Mouse (Mus musculus): ENCODE results near the gene Slc2a12.

Gene Slc2a12

DNA sequence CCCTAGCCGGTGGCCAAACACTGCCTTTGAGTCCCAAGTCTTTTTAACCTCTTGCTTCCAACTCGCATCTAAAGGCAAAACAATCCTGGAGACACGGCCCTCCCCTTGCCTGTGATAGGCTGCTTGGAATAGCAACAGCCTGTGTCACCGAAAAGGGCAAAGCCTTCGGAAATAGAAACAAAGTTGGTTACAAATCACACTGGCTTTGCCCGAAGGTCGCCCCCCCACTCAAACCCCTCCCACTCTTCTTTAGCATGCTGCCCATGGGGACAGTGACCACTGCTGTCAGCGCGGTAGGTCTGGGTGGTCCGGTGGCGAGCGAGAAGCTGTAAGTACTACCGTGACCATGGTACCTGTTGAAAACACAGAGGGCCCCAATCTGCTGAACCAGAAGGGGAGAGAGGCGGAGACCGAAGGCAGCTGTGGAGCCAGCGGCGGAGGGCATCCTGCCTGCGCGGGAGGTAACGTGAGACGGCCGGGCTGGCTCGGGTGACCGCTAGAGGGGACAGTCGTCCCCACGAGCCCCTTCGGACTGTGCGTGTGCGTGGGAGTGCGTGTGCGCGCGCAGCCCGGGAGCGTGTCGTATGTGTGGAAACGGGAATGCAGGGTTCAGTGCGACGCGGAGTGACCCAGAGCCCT is at the start of gene Slc2a12:
Slc2a12 (plus strand) TSS at position 159 of the 639 bp plus-strand sequence.
- DNase-seq (ENCODE audit: low read depth) = no peak

DNA sequence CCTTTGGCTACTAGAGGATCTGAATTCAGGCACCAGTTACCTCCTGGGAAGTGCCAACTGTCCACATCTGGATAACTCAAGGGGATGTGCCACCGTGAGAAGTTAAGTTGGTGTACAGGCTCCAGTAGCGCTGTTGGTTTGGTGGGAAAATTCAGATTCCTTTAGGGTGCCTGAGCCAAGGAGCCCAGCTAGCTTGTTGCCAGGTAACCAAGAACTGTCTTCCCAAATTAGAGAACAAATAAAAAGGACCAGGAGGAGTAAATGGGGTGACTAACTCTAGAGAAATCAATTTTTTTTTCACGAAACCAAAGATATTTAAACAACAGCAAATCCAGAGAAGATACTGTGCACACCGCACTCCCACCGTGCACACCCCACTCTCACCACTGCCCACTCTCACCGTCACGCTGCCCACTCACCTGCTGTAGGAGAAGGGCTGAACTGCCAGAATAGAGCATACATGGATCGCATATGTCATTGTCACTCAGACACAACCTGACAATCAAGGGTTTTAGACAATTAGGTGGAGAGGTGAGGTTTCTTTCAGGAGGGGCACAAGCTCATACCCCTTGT is 45.8 kb upstream of the Slc2a12 start:
- DNase-seq (ENCODE audit: low read depth) = no peak

DNA sequence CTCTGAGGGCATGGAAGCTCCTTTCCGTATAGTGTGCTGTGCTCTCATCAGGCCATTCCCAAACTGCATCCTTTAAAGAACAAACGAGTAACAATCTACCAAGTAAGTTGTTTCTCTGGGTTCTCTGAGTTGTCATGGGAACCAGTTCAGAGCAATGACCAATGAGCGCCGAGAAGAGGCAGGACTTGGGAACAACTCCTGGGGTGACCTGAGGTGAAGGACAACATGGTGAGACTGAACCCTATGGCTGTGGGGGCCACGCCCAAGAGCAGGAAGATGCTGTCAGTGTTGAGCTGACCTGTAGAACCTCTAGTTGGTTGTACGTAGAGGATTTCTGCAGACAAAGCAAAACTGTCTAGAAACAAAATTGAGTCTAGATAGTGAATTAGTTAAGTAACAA is 43.8 kb upstream of the Slc2a12 start:
- DNase-seq (ENCODE audit: low read depth) = no peak

DNA sequence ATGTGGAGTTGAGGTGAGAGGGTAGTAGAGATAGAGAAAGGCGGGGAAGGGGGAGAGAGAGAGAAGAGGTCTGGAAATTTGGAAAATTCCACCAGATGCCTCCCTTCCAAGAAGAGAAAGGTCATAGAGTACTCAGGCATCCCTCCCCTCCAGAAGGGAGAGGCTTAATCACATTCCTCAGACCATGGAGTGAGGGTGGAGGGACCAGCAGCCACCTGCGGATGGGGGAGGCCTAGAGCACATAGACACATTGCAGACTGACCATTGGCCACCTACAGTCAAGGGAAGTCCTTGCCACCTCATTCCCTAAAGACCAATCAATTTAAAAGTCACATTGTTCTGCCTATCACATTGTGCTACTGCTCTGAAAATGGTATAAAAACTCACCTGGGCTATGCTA is 40.0 kb upstream of the Slc2a12 start:
- DNase-seq (ENCODE audit: low read depth) = no peak

DNA sequence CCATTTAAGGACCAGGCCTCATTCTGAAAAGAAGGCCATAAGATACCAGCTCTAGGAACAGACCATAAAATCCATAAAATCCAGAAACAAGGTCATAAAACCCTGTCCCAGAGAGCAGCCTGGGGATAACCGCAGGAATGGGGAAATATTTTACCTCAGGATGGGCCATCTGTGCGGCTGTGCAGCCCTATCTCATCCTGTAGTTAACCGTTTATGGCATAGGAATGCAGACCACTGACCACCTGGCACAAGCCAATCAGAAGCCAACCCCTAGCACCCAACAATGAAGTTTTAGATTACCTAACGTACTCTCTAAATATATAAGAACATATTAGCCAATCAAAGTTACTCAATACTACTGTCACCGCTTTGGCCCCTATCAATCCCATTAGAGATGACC is 36.5 kb upstream of the Slc2a12 start:
- no peak for DNase-seq (ENCODE audit: low read depth)

DNA sequence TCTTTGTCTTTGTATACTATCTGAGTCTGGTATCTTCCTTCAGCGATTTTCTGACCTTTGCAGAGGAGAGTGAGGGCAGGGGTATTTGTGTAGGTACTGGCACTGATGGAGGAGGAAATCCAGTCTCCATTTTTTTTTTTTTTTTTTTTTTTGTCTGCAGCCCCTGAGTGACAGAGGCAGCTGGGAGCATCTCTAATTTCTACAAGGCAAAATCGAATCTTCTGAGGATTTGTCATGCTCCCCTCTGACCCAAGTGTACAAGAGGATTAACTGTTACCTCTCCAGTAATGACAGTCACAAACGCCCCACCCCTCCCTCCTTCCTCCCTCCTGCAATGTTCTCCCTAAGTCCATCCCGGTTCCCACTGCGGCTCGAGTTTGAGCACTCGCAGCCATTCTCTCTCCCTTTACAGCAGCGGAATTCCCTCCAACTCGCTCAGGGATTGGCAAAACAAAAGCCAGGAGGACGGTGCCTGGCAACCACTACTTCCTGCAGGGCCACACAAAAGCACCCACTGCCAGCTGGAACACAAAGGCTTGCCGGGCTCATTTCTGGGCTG is 35.9 kb upstream of the Slc2a12 start:
- no peak for DNase-seq (ENCODE audit: low read depth)

DNA sequence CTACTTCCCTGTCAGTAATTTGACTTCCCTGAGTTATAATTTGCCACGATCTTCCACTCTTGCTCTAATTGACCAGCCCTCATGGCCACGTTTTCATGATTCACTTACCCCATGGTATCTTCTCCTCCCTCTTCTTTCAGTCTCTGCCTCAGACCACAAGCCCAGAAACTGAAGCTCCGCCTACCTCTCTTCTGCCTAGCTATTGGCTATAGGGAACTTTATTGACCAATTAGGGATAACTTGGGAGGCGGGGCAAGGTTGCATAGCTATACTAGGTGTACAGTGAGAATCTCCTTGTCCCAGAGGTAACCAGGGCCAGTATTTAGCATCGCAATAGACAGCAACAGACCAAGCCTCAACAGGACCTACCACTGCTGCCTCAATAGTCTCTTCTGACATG is 31.5 kb upstream of the Slc2a12 start:
- DNase-seq (ENCODE audit: low read depth) = no peak

DNA sequence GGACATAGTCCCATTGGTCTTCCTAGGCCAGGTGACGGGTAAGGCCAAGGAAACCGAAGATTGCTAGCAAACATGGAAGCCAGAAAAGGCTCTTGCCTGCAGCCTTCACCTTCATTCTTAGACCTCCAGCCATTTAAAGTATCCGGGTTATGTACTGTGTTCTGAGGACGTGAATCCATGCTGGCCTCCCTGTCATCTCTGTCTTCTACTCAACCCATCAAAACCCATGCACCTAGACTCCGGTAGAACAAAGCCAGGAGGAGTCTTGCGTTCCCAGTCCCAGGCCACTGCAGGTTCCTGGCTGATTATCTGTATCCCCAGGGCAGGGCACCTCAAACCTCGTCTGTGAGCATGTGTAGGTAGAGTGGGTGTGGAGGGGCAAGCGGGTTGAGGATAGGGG is 30.3 kb upstream of the Slc2a12 start:
- DNase-seq (ENCODE audit: low read depth) = no peak

DNA sequence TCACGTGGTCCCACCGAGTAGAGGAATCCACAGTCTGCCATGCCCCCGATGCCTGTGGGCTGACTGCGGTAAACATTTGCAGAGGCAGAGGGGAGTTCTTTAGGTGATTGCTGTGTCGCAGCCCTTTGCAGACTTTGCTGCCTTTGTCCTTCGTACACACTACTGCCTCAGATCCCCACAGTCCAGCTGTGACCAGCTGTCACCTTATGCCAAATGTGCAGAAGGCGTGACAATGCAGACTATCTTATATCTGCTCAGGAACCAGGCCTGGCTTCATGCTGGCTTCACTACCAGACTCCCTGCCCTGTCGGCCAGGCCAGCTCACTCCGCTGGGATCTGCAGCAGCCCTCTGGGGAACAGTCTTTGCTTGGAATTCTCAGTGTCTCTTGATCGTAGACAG is 29.5 kb upstream of the Slc2a12 start:
- DNase-seq (ENCODE audit: low read depth) = no peak

DNA sequence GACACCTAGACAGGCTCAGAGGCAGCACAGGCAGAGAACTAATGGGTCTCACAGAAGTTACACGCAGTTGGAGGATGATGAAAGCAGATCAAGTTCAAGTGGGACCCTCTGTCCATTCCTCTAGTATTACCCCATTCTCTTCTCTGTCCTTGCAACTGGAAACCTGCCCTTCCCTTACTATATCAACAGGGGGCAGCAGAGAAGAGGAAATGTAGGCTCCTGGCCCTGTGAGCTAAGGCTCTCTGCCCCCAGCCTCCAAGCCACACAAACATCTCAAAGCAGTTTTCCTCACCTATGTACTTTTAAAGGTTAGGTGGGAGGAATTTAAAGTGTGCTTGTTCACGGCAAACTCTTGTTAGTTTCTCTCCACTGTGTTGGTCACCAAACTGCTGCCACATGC is 26.0 kb upstream of the Slc2a12 start:
- no peak for DNase-seq (ENCODE audit: low read depth)

DNA sequence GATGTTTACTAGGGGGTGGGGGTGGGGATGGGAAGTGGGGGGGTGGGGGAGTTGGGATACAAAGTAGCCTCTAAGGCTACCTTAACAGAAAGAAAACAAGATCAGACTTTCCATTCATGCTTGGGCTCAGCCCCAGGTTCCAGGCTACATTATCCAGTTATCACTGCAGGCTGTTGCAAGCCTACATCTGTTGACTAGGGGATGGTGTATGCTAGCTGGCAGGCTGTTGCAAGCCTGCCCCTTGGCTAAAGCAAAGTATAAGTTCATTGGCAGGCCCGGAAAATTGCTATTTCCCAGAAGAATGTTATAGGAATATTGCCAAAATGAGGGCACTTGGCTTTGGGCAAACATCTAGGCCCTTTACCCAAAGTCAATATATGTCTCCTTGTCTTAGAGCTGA is 16.0 kb upstream of the Slc2a12 start:
- DNase-seq (ENCODE audit: low read depth) = no peak

DNA sequence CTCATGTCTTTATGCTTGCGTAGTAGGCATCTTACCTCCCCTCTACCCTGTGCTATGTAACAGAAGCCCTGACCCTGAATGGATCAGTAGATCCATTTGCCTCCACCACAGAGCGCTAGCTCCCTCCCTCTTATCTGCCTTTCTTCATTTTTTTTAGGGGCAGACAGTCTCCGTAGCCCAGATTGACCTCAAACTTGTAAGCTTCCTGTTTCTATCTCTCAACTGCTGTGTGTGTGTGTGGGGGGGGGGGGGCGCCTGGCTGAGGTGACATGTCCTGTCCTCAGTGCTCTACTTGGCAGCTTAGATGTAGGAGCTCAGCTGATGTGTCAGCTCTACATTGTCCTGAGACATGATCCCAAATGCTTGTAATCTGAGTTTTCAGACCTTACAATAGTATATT is 13.7 kb upstream of the Slc2a12 start:
- no peak for DNase-seq (ENCODE audit: low read depth)

DNA sequence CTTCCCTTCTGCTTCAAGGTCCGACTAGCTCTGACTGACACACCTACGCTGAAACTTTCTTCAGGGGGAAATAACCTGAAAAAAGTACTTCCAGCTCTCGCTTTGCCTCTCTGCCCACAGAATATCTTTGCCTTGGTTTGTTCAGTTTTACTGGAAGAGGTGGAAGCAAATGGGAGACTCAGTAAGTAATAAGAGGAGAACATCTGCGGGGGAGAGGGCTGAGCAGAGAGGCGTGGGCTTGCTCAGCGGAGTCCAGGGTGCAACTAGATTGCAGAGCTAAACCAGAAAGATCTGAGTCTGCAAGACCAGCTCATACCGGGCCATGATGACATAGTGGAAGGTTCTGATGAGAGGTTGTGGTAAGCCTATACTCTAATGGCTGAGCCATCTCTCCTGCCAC is 13.3 kb upstream of the Slc2a12 start:
- no peak for DNase-seq (ENCODE audit: low read depth)

DNA sequence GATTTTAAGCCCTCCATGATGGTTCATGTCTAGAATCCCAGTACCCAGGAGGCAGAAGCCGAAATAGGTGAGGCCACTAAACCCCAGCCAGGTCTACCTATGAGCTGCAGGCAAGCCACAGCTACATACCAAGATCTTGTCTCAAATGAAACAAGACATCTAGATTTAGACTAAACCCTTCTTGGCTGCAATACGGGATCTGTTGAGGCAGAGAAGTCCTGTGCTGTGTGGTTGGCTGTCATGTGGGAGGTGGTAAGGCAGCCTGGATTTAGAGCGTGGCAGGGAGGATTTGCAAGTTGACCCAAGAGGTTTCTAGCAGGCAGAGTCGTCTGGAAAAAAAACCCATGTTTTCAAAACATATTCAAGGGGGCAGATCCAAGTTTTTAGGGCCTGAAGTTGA is 12.9 kb upstream of the Slc2a12 start:
- no peak for DNase-seq (ENCODE audit: low read depth)

DNA sequence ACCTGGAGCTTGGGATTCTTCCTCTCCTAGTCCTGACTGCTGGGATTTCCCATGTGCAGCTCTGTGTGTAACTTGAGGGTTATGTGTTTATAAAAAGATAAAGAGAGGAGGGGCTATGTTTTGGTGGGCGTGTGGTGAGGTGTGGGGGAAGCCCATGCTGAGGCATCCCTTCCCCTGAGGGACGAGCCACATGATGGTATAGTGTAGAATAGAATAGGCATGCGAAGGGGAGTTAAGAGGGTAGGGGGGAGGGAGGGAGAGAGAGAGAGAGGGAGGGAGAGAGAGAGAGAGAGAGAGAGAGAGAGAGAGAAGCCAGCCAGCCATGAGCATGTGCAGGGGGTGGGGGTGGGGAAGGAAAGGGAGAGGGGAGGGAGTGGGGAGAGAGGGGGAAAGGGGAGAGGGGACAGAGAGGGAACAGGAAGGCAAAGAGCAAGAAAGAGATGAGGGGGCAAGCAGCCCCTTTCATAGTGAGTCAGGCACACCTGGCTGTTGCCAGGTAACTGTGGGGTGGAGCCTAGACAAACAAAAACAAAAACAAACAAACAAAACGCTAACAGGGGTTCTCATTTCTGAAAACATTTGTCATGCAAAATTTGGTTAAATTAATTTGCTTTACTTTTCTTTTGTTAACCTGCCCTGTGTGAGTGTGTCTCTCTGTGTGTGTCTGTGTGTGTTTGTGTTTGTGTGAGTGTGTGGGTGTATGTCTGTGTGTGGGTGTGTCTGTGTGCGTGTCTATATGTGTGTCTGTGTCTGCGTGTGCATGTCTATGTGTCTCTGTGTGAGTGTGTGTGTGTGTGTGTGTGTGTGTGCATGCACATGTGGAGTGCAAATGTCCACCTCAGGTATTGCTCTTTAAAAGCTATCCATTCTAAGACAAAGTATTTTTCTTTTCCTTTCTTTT is 11.2 kb upstream of the Slc2a12 start:
- DNase-seq (ENCODE audit: low read depth) = no peak

DNA sequence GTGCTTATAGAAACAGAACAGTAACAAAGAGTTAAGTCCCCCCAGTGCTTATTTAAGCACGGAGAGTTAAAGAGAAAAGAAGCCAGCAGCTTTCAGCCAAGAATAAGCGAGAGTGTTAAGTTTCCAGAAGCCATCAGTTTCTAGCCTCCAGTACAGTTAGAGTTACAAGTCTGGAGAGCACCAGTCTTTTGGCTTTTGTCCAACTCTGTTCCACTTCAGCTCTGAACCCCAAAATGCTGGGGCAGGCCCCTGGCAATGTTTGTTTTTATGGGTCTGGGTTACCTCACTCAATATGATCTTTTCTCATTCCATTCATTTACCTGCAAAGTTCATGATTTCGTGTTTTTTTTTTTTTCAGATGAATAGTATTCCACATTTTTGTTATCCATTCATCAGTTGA is 7.6 kb upstream of the Slc2a12 start:
- DNase-seq (ENCODE audit: low read depth) = no peak

DNA sequence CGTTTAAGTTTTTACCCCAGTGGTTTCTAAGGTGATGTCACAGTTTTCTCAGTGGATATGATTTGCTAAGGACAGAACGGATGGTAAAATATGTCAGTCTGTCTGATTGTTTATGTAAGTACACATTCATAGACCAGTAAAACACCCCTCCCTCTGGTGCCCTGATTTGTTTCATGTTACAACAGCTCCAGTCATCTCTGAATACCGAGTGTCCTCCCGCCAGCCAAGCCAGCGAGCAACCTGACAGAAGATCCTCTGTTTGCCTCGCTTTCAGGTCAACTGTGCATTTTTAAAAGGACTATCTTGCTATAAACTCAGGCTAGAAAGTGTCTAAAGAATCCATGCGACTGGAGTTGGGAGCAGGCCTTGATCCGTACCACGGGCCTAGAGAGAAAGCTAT is 640 bp upstream of the Slc2a12 start:
- DNase-seq (ENCODE audit: low read depth) = no peak

DNA sequence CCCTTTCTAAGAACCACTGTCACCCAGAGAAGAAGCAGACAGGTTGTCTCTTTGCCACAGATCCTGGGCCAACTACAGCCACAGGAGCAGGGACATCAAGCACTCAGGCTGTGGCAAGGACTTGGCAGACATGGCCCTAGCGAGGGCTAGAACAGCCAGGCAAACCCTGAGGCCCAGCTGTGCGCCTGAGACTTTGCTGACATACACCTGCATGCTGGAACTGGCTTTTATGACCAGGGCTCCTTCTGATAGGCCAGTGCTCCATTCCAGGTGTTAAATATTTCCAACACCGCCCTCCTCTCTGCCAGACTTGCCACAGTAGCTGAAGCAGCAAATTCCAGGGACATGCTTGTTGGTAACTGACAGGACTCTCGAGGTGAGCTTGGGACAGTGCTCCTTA is 3.9 kb downstream of the Slc2a12 start:
- DNase-seq (ENCODE audit: low read depth) = no peak

DNA sequence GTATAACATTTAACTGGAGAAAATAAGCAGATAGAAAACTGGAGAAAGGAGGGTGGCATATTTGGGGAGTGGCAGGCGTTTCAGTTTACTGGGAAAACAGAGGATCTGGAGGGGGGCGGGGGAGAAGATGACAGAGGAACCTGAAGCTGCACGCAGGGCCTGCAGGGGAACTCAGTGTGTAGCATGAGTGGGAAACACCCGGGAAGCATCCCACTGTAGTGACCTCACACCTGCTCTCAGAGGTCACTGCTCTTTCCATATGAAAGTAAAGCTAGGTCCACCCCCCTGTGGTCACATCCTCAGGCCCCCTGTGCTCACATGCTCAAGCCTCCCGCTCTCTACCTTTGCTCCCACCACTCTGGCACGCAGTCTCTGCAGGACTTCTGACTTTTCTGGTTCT is 9.0 kb downstream of the Slc2a12 start:
- no peak for DNase-seq (ENCODE audit: low read depth)

DNA sequence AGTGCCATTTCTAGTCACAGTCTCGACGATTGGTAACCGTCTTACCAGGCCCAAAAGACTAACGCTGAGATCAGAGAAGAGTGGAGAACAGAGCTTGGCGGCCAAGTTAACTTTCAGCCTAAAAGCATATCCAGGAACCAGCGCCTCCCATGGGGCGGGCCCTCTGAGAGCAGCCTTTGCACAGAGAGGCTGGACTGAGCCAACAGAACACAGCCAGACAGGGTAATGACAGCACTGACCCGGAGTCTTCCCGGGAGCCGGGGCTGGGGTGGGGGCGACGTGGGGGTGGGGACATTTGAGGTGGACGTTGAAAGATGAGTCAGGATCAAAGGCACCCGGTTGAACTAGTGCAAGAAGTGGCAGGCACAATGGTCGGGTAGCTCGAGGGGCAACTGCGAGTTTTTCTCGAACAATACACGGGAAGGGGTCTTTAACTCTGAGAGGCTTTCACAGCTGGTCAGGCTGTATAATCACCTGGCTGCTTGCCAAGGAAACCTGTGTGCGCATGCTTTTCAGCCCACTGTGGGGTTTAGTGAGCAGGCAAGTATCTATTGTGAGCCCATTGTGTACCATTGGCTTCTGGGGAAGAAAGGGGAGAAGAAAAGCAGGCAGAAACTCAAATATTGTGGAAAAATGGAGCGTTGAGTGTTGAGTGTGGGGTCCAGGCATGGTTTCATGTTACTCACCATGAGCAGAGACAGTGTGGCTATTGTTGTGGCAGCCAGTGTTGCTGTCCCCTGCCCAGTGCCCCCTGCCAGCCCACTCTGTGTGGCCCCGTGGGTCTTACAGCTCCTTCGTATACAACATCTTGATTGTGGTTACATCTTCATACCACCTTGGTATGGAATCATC is 13.9 kb downstream of the Slc2a12 start:
- DNase-seq (ENCODE audit: low read depth) = no peak

DNA sequence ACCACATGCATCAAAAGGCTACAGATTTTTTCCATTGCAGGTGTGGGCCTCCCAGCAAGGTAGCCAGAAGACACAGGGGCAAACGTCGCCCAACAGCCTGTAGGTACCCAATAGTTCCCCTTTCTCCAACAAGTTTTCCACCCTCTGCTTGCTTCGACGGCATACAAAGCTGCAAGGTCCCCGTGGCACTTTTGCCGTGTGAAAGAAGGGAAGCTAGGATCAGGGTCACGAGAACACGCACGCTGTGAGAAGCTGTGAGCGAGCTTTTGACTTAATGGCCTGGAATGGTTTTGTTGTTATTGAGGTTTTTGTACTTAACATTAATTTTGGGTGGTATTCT is 14.5 kb downstream of the Slc2a12 start:
- DNase-seq (ENCODE audit: low read depth) = no peak

DNA sequence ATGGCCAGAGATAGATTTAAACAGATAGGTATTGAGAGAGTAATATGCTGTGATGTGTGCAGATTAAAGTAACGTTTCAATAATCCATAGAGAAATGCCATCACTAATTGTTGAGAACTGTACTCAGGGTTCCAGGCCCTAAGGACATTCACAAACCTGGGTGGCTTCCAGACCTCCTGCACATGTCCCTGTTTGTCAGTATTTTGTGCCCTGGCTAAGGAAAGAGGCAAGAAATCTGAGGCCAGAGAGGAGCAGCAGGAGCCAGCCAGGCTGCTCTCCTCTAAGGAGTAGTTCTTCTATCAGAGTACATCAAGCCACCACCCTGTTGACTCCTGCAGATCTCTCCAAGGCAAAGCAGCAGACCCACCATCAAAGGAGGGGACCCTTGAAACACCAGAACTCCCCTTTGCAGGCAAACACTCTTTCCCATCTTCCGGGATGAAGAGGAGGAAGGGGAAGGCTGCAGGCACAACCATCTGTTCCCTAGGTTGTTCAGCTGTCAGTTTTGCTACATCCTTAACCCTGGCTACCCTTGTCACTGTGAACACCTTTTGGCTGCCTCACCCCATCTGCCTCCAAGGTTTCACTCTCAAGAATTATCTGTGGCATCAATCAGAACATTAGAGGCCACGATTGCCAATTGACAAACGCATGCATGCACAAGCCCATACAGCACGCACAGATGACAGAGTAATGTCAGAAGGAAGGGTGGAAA is 15.6 kb downstream of the Slc2a12 start:
- no peak for DNase-seq (ENCODE audit: low read depth)

Data from c-Kit-positive CD71-positive TER-119-negative erythroid progenitor cells, embryonic 14.5 days (primary cell).